Mouse (Mus musculus) lung, adult 2 months (tissue): Measurements from ENCODE around the gene Aplf. TPM values are rescaled to one million over a fixed set of nuclear protein-coding genes. Genes with fewer than 3 reads are reported as not detected.
A peak's percentile ranks its signal among the peaks of the same experiment; 100 is the strongest.

ENCODE experiments used
- DNase-seq: peaks from one replicate; pipeline ENCODE4 v3.0.0; 2022
- H3K4me1 ChIP-seq: fragments of 200-500 bp; 2 replicates; pipeline ENCODE4 v1.6.1; 2011; ENCODE audit warnings: low read length; ENCODE audit not compliant: control insufficient read depth, insufficient read depth
- H3K4me3 ChIP-seq: fragments of 200-500 bp; replicated peaks from 2 replicates; pipeline ENCODE3; 2011; ENCODE audit warnings: low read depth, mild to moderate bottlenecking, control low read depth, low read length; ENCODE audit errors: extremely low read depth
- CTCF ChIP-seq: fragments of 200-500 bp; IDR thresholded peaks from 2 replicates; pipeline ENCODE4 v1.5.1; 2011; ENCODE audit warnings: mild to moderate bottlenecking, low read length, control low read depth; ENCODE audit not compliant: insufficient read depth
- POLR2A ChIP-seq: fragments of 200-500 bp; IDR thresholded peaks from 2 replicates; pipeline ENCODE4 v1.6.1; 2011; ENCODE audit warnings: low read depth, mild to moderate bottlenecking, control low read depth, low read length, borderline replicate concordance; ENCODE audit errors: extremely low read depth
- WGBS: fragments of 180-500 bp; shearing (Covaris S2); methylation state at CpG from one replicate; pipeline ENCODE4 v1.1.7; 2018; 5-methylcytosine and 5-hydroxymethylcytosine counted together
- polyA plus RNA-seq: library from polyadenylated mRNA; depleted of rRNA; stranded (reverse); fragments of >200 nt; gene quantifications from 2 replicates; pipeline ENCODE4 v1.2.3, GENCODE M21; 2012; rRNA removed

Aplf gene
- polyA plus RNA-seq, 1 experiment = 3.6 TPM

- Histone ChIP-seq H3K4me1 (no peaks in the 10 kb centered on the region), H3K4me3 (no peak overlapping the region)
- TF ChIP-seq CTCF = no peak
- no peak for TF ChIP-seq POLR2A
- DNase-seq = no peak
- 53% methylated on average over 10 of the region's 10 CpGs for WGBS
Measured at GRCm38 (mm10) chr6:87597116-87597833, 74.7 kb downstream of the Aplf start.

GRCm38 (mm10) chr6:87594188-87594587 is 77.8 kb downstream of the Aplf start:
- DNase-seq = no peak
- H3K4me1 ChIP-seq = peaks cover 7% of the 10 kb centered on the region; the same call in 1 of the 2 replicates
- TF ChIP-seq CTCF = no peak
- no peak for TF ChIP-seq POLR2A
- H3K4me3 ChIP-seq = no peak overlapping the region
- 78% methylated on average over 6 of the region's 6 CpGs for WGBS

GRCm38 (mm10) chr6:87590394-87591281 is 81.4 kb downstream of the Aplf start, which contains the start of gene Prokr1:
Prokr1 (minus strand) TSS chr6:87590743.
- no peak for TF ChIP-seq POLR2A
- TF ChIP-seq CTCF = no peak
- DNase-seq = peak; percentile 51
- WGBS = 2% methylated on average over 34 of the region's 34 CpGs
- H3K4me1 ChIP-seq = peaks cover 7% of the 10 kb centered on the region; the same call in 1 of the 2 replicates
- peak within 1 kb of the TSS; percentile 35 for H3K4me3 ChIP-seq

- WGBS = 17% methylated on average over 12 of the region's 12 CpGs
- no peak overlapping the region for H3K4me3 ChIP-seq
- TF ChIP-seq CTCF = no peak
- TF ChIP-seq POLR2A = no peak
- H3K4me1 ChIP-seq = peaks cover 7% of the 10 kb centered on the region; the same call in 1 of the 2 replicates
- DNase-seq = no peak
Measured at GRCm38 (mm10) chr6:87589718-87590393, 82.1 kb downstream of the Aplf start.

GRCm38 (mm10) chr6:87583991-87584390 is 88.0 kb downstream of the Aplf start:
- DNase-seq = no peak
- no peak overlapping the region for H3K4me3 ChIP-seq
- no peak for TF ChIP-seq POLR2A
- TF ChIP-seq CTCF = no peak
- 90% methylated on average over 7 of the region's 7 CpGs for WGBS
- no peaks in the 10 kb centered on the region for H3K4me1 ChIP-seq

GRCm38 (mm10) chr6:87583183-87583611 is 88.8 kb downstream of the Aplf start:
- no peak for DNase-seq
- TF ChIP-seq CTCF (no peak), POLR2A (no peak)
- Histone ChIP-seq H3K4me3 (no peak overlapping the region), H3K4me1 (no peaks in the 10 kb centered on the region)
- WGBS = 93% methylated on average over 1 of the region's 1 CpGs

- no peak for TF ChIP-seq POLR2A
- TF ChIP-seq CTCF = no peak
- DNase-seq = peak; percentile 80
- 11% methylated on average over 6 of the region's 6 CpGs for WGBS
- no peaks in the 10 kb centered on the region for H3K4me1 ChIP-seq
- no peak overlapping the region for H3K4me3 ChIP-seq
Measured at GRCm38 (mm10) chr6:87582456-87582855, 89.5 kb downstream of the Aplf start.

GRCm38 (mm10) chr6:87581581-87581980 is 90.4 kb downstream of the Aplf start:
- no peak for DNase-seq
- WGBS = 87% methylated on average over 18 of the region's 18 CpGs
- no peak for TF ChIP-seq POLR2A
- Histone ChIP-seq H3K4me1 (no peaks in the 10 kb centered on the region), H3K4me3 (no peak overlapping the region)

- DNase-seq = no peak
- whole genome bisulfite sequencing = 89% methylated on average over 15 of the region's 15 CpGs
- no peak for TF ChIP-seq CTCF
- no peak for TF ChIP-seq POLR2A
- H3K4me3 ChIP-seq = no peak overlapping the region
- H3K4me1 ChIP-seq = no peaks in the 10 kb centered on the region
Measured at GRCm38 (mm10) chr6:87581071-87581470, 90.9 kb downstream of the Aplf start.

Other genes starting within 250 kb of the Aplf start
- not detected in 2 replicates for gene Bmp10, start 243.2 kb downstream of the Aplf start, polyA plus RNA-seq
- 4.5 and 6.6 TPM in 2 replicates for gene Arhgap25, start 138.9 kb downstream of the Aplf start, polyA plus RNA-seq
- gene Prokr1, start 81.5 kb downstream of the Aplf start, polyA plus RNA-seq = 0.41 and 0.83 TPM in 2 replicates
- 14.5 and 16.3 TPM in 2 replicates for gene Efcc1, start 58.7 kb upstream of the Aplf start, polyA plus RNA-seq
- gene Gp9, start 105.9 kb upstream of the Aplf start, polyA plus RNA-seq = 13.1 and 14.9 TPM in 2 replicates
- gene Rab43, start 140.0 kb upstream of the Aplf start, polyA plus RNA-seq = 43.0 and 46.2 TPM in 2 replicates
- 0.47 and 0.68 TPM in 2 replicates for gene Gm45140, start 163.6 kb upstream of the Aplf start, polyA plus RNA-seq
- 21.2 and 21.4 TPM in 2 replicates for gene Isy1, start 166.6 kb upstream of the Aplf start, polyA plus RNA-seq
- gene Cnbp, start 178.9 kb upstream of the Aplf start, polyA plus RNA-seq = 140 and 217 TPM in 2 replicates
- 36.4 and 56.2 TPM in 2 replicates for gene Copg1, start 215.6 kb upstream of the Aplf start, polyA plus RNA-seq
- gene Hmces, start 241.7 kb upstream of the Aplf start, polyA plus RNA-seq = 15.2 and 15.7 TPM in 2 replicates